Mouse (Mus musculus) limb, embryonic 10.5 days (tissue): ENCODE measurements around the gene Polr1c. TPM values are rescaled to one million over a fixed set of nuclear protein-coding genes. Genes with fewer than 3 reads are reported as not detected.

Source experiments
- DNase-seq: peaks from one replicate; pipeline ENCODE4 v3.0.0-alpha.2; 2017; ENCODE audit warnings: low spot score
- H3K27ac ChIP-seq: fragments of 300-500 bp; sonication (generic); 2 replicates; pipeline ENCODE4 v1.5.1; 2016; ENCODE audit warnings: mild to moderate bottlenecking
- H3K27me3 ChIP-seq: fragments of 300-500 bp; sonication (generic); 2 replicates; pipeline ENCODE4 v1.6.1; 2016; ENCODE audit warnings: low read depth, mild to moderate bottlenecking; ENCODE audit not compliant: poor library complexity, severe bottlenecking
- H3K36me3 ChIP-seq: fragments of 300-500 bp; sonication (generic); 2 replicates; pipeline ENCODE4 v1.6.1; 2016; ENCODE audit warnings: mild to moderate bottlenecking, moderate library complexity
- H3K4me1 ChIP-seq: fragments of 300-500 bp; sonication (generic); 2 replicates; pipeline ENCODE4 v1.6.1; 2016
- H3K4me3 ChIP-seq: fragments of 300-500 bp; sonication (generic); 2 replicates; pipeline ENCODE4 v1.5.1; 2016; ENCODE audit warnings: mild to moderate bottlenecking, moderate library complexity
- H3K9me3 ChIP-seq: fragments of 300-500 bp; sonication (generic); replicated peaks from 2 replicates; pipeline ENCODE4 v1.6.1; 2016; ENCODE audit warnings: mild to moderate bottlenecking
- WGBS: fragments of 180-500 bp; shearing (Covaris S2); methylation state at CpG from one replicate; pipeline ENCODE4 v1.1.7; 2016; 5-methylcytosine and 5-hydroxymethylcytosine counted together
- polyA plus RNA-seq: library from polyadenylated mRNA; unstranded; fragments of >200 nt; fragmentation: Nextera tagmentation; extraction: Ambion mirVana; gene quantifications from 2 replicates; pipeline ENCODE4 v1.2.1, GENCODE M21; 2016

Gene Polr1c
- polyA plus RNA-seq, 1 experiment from 2014 or later = 132 TPM

DNA sequence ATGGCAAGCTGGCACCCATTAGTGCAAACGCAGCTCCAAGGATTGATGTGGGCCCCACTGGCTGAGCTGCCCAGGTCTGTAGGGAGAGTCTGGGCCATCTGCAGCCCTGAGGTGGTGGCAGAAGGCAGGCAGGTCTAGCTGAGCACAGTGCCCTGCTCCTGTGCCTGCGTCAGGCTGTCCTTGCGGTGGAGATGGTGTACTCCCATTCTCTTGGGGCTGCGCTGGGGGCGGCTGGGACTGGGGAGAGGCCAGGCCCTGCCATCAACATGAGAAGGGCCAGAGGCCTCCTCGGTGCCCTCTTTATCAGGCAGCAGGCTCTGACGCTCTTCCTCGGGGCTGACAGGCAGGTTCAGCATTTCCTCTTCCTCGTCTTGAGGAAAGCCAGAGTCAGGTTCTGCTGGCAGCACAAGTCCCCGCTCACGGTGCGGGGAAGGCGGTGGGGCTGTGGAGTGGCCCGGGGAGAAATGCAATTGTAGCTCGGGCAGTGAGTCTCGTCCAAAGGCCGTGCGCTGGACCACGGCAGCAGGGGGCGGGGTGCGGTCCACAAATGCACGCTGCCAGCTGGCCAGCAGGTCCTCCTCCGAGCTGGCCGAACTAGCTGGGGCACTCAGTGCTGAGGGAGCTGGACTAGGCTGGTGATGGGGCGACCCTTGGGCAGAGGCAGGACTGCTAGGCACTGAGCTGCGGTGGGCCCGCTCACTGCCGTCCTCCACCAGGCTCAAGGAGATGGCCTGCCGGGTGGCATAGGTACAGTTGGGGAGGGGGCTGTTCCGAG, 10.6 kb upstream of the Polr1c start:
- H3K4me1 ChIP-seq = peaks cover 15% of the 10 kb centered on the region
- H3K4me3 ChIP-seq = no peak overlapping the region
- H3K27me3 ChIP-seq = peaks cover 35% of the 10 kb centered on the region
- WGBS = 91% methylated on average over 30 of the region's 30 CpGs
- H3K9me3 ChIP-seq = no peaks in the 10 kb centered on the region
- H3K27ac ChIP-seq = no peak overlapping the region
- peaks cover 71% of the 10 kb centered on the region for H3K36me3 ChIP-seq
- no peak for DNase-seq

DNA sequence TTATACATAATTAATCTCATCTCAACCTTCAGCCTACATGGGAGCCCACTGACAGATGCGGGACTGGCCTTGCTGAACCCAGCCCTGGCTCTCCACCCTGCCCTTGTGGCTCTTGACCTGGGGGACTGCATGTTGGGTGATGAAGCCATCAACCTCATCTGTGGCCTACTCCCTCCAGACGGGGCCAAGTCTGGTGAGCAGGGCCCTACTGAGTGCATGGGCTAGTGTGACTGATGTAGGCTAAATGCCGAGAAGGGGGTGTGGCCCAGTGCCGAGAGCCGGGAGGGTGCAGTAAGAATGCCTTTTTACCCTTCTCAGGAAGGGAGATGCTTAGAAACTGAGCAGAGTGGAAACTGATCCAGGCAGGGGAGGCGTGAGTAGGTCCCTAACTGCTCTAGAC, 7.3 kb upstream of the Polr1c start:
- WGBS = 34% methylated on average over 6 of the region's 6 CpGs
- H3K27ac ChIP-seq = no peak overlapping the region
- H3K27me3 ChIP-seq = peaks cover 35% of the 10 kb centered on the region
- peaks cover 19% of the 10 kb centered on the region for H3K4me1 ChIP-seq
- H3K4me3 ChIP-seq = peak overlapping the region; percentile 74; the same call in 1 of the 2 replicates
- H3K9me3 ChIP-seq = no peaks in the 10 kb centered on the region
- H3K36me3 ChIP-seq = peaks cover 65% of the 10 kb centered on the region
- DNase-seq = no peak

DNA sequence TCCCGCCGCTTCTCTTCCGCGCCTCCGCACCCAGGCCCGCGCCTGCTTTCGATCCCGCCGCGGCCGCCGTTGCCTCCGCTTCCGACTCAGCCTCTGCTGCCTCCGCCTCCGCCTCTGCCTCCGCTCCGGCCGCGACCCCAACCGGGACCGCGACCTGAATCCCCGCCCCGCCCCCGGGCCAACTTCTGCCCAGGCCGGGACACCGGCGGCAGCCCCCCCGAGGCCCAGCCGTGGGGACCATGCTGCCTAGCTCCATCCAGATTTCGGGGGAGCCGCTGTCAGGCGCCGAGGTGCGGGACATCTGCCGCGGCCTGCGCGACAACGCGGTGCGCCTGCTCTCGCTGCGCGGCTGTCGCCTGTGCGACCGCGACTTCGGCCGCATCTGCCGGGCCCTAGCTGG, 6.3 kb upstream of the Polr1c start:
- Histone ChIP-seq H3K9me3 (no peaks in the 10 kb centered on the region), H3K27ac (peak overlapping the region; percentile 47; the same call in 1 of the 2 replicates), H3K27me3 (peaks cover 35% of the 10 kb centered on the region), H3K4me1 (peaks cover 23% of the 10 kb centered on the region), H3K4me3 (peak overlapping the region; percentile 74), H3K36me3 (peaks cover 65% of the 10 kb centered on the region)
- WGBS = under 1% methylated on average over 48 of the region's 54 CpGs
- no peak for DNase-seq

DNA sequence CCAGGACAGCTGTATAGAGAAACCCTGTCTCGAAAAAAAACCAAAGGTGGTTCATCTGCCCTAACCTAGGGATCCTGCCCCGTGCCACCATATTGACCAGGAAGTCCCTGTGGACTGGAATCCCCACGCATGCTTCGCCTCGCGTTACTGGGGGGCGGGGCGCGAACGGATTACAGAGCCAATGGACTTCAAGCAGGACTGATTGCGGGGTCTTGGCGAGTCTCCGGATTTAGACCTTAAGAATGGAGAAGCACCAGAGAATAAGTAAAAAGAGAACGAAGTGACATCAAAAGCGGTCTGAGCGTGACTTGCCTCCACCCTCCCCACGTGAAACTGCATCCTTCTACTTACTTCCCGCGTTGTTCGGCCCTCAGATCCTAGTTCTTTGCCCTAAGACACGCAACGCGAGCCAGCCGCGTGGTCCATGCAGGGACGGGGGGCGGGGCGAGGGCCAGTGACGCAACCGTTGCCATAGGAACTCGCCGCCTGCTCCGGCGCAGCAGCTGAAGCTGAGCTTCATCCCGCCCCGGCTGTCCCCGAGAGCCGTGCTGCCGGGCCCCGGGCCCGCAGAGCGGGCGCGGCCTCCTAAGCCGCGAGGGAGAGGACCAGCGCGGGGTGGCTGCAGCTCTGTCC, 5.7 kb upstream of the Polr1c start, which contains the start of gene Lrrc73:
Gene Lrrc73 (plus strand): TSS at position 80 of the 633 bp plus-strand sequence.
- WGBS = 2% methylated on average over 48 of the region's 48 CpGs
- peaks cover 61% of the 10 kb centered on the region for H3K36me3 ChIP-seq

DNA sequence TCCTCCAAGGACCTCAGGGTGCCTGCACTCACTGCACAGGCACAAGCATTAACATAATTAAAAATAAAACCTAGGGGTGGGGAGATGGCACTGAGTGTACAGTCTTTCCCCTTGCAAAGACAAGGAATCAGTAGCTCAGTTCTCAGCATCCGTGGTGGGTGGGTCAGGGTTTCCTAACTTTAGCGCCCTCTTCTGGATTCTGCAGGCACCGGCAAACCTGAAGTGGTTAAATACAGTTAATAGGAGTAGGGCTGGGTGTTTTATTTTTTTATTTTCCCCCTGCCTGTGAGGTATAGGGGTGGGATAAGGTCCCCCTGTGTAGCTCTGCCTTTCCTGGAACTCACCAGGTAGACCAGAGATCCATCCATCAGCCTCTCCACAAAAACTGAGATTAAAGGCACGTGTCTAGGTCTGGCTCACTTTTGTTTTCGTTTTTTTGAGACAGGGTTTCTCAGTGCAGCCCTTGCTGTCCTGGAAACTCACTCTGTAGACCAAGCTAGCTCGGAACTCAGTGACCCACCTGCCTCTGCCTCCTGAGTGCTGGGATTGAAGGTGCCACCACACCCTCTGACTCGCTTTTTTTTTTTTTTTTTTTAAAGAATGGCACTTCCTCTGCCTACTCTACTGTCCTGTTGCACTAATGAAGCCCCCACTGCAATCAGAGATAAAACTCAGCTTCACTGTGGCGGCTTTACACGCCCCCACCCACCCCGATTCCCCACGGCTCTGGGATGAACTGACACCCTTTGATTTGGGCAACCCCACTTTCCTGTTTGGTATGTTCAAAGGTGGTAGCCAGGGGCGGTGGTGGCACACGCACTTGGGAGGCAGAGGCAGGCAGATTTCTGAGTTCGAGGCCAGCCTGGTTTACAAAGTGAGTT, 5.0 kb upstream of the Polr1c start:
- H3K4me3 ChIP-seq = peak overlapping the region; percentile 74
- peak overlapping the region; percentile 47; the same call in 1 of the 2 replicates for H3K27ac ChIP-seq
- WGBS = 59% methylated on average over 14 of the region's 14 CpGs
- no peaks in the 10 kb centered on the region for H3K9me3 ChIP-seq
- DNase-seq = peak; percentile 52
- H3K27me3 ChIP-seq = peaks cover 35% of the 10 kb centered on the region
- peaks cover 34% of the 10 kb centered on the region for H3K4me1 ChIP-seq
- H3K36me3 ChIP-seq = peaks cover 53% of the 10 kb centered on the region

More for the DNA sequence above, 5.7 kb upstream of the Polr1c start, which contains the start of gene Lrrc73:
- no peaks in the 10 kb centered on the region for H3K9me3 ChIP-seq
- peaks cover 28% of the 10 kb centered on the region for H3K4me1 ChIP-seq
- H3K4me3 ChIP-seq = peak within 1 kb of the TSS; percentile 74
- peaks cover 35% of the 10 kb centered on the region for H3K27me3 ChIP-seq
- peak within 1 kb of the TSS; percentile 47 for H3K27ac ChIP-seq
- peak; percentile 97 for DNase-seq

DNA sequence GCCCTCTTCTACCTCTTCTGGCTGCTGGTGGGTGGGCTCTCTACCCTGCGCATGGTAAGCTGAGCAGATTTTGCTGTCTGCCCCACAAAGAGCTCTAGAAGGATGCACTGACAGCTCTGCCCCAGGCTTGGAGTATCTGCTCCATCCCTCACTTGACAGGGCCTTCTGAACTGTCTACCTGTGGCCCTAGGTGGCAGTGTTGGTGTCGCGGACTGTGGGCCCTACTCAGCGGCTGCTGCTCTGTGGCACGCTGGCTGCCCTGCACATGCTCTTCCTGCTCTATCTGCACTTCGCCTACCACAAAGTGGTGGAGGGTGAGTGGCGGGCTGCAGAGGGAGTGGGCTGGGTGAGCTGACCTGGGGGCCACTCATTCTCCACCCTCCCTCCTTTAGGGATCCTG, 3.3 kb upstream of the Polr1c start:
- Histone ChIP-seq H3K4me1 (peaks cover 41% of the 10 kb centered on the region), H3K36me3 (peaks cover 47% of the 10 kb centered on the region), H3K9me3 (no peaks in the 10 kb centered on the region), H3K4me3 (0 out of 2 replicates have a peak overlapping the region, but pooled peaks have one; percentile 3), H3K27ac (no peak overlapping the region), H3K27me3 (peaks cover 25% of the 10 kb centered on the region)
- WGBS = 83% methylated on average over 7 of the region's 7 CpGs
- DNase-seq = no peak

DNA sequence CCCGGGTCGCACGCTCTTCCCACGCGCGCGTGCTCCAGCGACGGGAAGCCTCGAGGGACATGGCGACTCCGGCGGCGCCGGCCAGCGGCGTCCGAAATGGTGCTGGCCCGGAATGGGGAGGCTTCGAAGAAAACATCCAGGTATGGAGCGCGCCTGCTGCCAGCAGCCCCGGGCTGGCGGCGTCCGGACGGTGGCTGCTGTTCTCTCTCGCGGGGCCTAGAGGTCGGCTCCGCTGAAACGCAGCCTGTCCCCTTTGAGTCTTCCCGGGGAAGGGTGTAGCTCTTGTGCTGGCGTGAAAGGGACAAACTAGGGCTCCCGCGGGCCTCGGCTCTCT, 302 bp upstream of the Polr1c start:
- 1% methylated on average over 37 of the region's 37 CpGs for WGBS
- no peaks in the 10 kb centered on the region for H3K9me3 ChIP-seq
- H3K27ac ChIP-seq = peak overlapping the region; percentile 93
- H3K4me1 ChIP-seq = peaks cover 23% of the 10 kb centered on the region
- DNase-seq = no peak
- peak overlapping the region; percentile 99 for H3K4me3 ChIP-seq
- H3K36me3 ChIP-seq = peaks cover 77% of the 10 kb centered on the region
- no peaks in the 10 kb centered on the region for H3K27me3 ChIP-seq

DNA sequence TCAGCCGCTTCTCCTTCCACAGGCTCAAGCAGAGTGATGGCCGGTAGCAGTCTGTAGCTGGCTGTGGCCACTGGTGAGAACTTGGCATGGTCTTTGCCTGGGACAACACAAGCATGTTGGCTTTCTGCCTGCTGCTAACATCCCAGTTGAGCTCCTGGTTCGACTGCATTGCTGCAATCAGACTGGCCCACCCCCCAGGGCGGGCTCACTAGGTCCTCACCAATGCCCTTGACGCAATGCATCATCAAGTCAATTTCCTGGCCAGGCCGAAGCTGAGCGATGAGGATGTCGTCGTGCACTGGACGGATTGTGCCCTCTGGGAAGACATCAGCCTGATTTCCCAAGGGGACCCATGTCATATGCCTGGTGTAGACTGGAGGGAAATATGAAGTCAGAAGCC, 3.3 kb downstream of the Polr1c start:
- DNase-seq = no peak
- peaks cover 81% of the 10 kb centered on the region for H3K36me3 ChIP-seq
- 82% methylated on average over 10 of the region's 10 CpGs for WGBS

DNA sequence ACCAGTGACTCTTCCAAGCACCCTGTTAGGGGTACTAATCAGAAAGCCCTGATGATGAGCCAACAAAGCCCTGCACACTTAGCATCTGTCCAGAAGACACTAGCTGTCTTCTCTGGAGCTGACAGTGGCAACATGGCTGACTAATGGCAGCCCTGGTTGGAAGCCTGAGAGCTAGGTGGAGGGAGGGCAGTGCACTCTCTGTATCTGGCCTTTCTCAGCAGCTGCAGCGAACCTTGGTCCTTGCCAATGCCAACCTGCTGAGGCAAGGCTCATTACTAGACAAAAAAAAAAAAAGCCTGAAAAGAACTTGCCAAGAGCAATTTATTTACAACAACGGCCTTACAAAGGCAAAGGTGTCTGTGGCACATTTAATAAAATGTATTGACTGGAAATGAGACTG, 4.2 kb downstream of the Polr1c start:
- H3K4me3 ChIP-seq = no peak overlapping the region
- DNase-seq = no peak
- H3K9me3 ChIP-seq = no peaks in the 10 kb centered on the region
- peaks cover 84% of the 10 kb centered on the region for H3K36me3 ChIP-seq
- 84% methylated on average over 2 of the region's 2 CpGs for WGBS
- no peak overlapping the region for H3K27ac ChIP-seq
- H3K27me3 ChIP-seq = no peaks in the 10 kb centered on the region
- peaks cover 13% of the 10 kb centered on the region for H3K4me1 ChIP-seq

More for the DNA sequence above, 3.3 kb downstream of the Polr1c start:
- H3K4me1 ChIP-seq = peaks cover 22% of the 10 kb centered on the region
- no peak overlapping the region for H3K27ac ChIP-seq
- H3K27me3 ChIP-seq = no peaks in the 10 kb centered on the region
- no peaks in the 10 kb centered on the region for H3K9me3 ChIP-seq
- no peak overlapping the region for H3K4me3 ChIP-seq

DNA sequence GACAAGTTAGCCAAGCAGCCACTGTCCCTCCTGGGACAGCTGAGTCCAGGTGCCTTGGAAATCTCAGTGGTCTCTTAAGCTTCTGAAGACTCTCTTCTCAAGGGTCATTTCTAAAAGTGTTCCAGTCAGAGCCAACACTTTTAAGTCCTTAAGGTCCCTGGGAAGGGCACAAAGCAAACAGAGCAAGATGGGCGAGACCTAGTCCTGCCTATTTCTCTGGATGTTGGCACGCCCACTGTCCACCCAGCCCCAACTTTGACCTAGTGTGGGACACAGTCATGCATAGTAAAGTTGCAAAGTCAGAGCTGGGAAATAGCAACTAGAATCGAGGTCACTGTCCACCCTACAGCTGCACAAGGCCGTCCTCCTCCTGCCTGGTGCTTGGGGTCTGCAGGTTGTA, 4.9 kb downstream of the Polr1c start:
- 90% methylated on average over 4 of the region's 4 CpGs for WGBS
- peak; percentile 29 for DNase-seq
- Histone ChIP-seq H3K9me3 (no peaks in the 10 kb centered on the region), H3K27ac (no peak overlapping the region), H3K4me3 (no peak overlapping the region), H3K4me1 (peaks cover 8% of the 10 kb centered on the region), H3K36me3 (peaks cover 90% of the 10 kb centered on the region), H3K27me3 (no peaks in the 10 kb centered on the region)

DNA sequence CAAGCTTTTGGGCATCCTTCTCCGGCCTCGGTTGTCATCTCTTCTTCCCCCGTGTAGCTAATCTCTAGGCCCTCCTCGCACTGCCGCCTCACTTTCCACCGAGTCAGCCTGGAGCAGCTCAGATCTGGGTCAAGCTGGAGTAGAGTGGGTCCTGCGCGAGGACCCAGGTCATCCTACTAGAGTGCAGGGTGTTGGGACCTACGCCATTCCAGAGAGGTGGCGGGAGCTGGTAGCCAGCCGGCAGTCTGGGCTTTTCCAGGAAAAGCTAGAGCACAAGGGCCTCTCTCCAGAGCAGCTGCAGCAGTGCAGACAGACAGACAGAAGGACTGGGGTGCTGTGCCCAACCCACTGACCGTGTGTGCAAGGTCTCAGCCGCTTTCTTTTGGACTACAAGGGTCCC, 5.6 kb downstream of the Polr1c start:
- H3K4me3 ChIP-seq = no peak overlapping the region
- H3K4me1 ChIP-seq = peaks cover 8% of the 10 kb centered on the region
- H3K36me3 ChIP-seq = peaks cover 98% of the 10 kb centered on the region
- no peak overlapping the region for H3K27ac ChIP-seq
- WGBS = 91% methylated on average over 13 of the region's 13 CpGs
- DNase-seq = no peak
- H3K27me3 ChIP-seq = no peaks in the 10 kb centered on the region
- H3K9me3 ChIP-seq = no peaks in the 10 kb centered on the region

DNA sequence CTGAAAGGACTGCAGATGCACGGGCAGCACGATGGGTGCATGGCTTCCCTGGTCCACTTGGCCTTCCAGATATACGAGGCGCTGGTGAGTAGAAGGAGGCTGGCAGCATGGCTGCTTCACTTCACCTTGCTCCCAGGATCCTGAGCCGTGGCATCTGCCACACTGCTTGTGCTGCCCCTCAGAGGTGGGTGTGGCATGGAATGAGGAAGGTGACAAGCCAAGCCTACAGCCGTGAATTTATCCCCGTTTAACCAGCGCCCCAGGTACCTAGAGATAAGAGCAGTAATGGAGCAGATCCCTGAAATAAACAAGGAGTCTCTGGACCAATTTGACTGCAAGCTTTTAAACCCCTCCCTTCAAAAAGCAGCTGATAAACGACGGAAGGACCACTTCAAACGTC, 6.4 kb downstream of the Polr1c start:
- H3K36me3 ChIP-seq = peaks cover 100% of the 10 kb centered on the region
- WGBS = 76% methylated on average over 11 of the region's 11 CpGs
- H3K27me3 ChIP-seq = no peaks in the 10 kb centered on the region
- DNase-seq = no peak
- H3K9me3 ChIP-seq = no peaks in the 10 kb centered on the region
- H3K27ac ChIP-seq = no peak overlapping the region
- no peak overlapping the region for H3K4me3 ChIP-seq
- peaks cover under 1% of the 10 kb centered on the region; the same call in 1 of the 2 replicates for H3K4me1 ChIP-seq
